Mouse (Mus musculus): Measurements from ENCODE around the gene Zfp983. TPM values are rescaled to one million over a fixed set of nuclear protein-coding genes. Genes with fewer than 3 reads are reported as not detected.

The Zfp983 gene
- 0.63 and 0.84 TPM in 2 replicates for polyA plus RNA-seq (2012; rRNA removed)

DNA sequence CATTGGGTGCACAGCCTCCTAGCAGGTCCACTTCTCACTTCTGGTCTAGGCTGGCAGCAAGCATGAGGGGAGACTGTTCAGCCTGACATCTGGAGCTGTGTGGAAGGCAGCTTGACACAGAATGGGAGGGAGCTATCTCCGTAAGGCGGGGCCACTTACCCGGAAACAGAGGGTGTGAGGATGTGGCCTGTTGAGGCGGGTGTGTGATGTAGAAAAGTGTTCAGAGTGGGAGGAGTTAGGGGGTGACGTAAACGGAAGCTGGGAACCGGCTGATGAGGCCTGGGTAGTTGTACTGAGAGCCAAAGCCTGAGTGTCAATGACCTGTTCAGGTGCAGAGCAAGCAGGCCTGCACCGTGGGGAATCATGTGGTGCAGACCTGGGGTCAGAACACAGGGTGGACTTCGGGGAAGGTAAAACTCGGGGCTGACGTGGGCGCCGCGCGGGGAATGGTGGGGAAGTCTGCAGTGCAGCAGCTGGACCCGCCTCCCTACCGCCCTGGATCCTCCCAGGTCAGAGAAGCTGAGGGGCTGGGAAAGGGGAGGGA is at the start of gene Zfp983:
Zfp983 (plus strand) TSS at position 261 of the 544 bp plus-strand sequence.

DNA sequence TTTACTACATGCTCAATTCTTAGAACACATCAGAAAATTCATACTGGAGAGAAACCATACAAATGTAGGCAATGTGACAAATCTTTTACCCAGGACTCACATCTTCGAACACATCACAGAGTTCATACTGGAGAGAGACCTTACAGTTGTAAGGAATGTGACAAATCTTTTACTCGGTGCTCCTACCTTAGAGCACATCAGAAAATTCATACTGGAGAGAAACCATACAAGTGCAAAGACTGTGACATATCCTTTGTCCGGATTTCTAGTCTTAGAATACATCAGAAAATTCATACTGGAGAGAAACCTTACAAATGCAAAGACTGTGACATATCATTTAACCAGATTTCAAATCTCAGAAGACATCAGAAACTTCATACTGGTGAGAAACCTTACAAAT is 41.1 kb downstream of the Zfp983 start, which contains the start of gene Gm10226:
Gm10226 (plus strand) TSS at position 301 of the 400 bp plus-strand sequence.

DNA sequence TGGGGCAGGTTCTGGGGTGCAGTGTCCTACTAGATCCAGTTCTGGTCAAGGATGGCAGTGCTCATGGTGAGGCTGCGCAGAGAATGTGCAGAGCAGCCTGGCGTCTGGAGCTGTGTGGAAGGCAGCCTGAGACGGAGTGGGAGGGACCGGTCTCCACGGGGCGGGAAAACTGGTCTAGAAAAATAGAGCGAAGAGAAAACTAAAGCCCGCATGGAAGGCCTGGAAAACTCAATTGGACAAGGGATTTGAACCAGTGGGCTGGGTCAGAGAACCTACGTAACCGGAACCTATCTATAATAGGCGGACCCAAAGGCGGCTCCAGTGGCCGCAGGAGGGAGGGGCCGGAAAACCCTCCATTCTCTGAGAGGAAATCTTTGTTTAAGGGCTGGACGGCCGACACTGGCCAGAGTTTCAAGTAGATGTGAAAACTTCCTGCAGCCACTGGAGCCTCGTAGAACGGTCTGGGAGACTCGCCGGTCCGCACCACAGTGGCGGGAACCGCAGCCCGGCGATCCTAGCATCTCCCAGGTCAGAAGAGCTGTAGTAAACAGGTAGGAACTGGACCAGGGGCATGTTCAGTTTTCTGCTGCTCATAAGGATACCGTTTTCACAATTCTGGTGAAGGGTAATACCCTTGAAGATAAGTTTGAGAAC is 57.0 kb downstream of the Zfp983 start, which contains the start of gene Zfp760:
Zfp760 (plus strand) TSS at position 399 of the 654 bp plus-strand sequence.

Other genes with a start within 250 kb of the Zfp983 start
- gene Zfp54, start 227.4 kb upstream of the Zfp983 start, polyA plus RNA-seq (2012; rRNA removed), result 0.98 and 1.2 TPM in 2 replicates
- 2.7 and 3.2 TPM in 2 replicates for gene Zfp51, start 200.2 kb upstream of the Zfp983 start, polyA plus RNA-seq (2012; rRNA removed)
- gene Zfp53, start 161.6 kb upstream of the Zfp983 start, polyA plus RNA-seq (2012; rRNA removed), result 1.5 and 1.8 TPM in 2 replicates
- 0.65 and 0.67 TPM in 2 replicates for gene Zfp52, start 115.1 kb upstream of the Zfp983 start, polyA plus RNA-seq (2012; rRNA removed)
- 4.3 TPM in 2 replicates for gene Zfp948, start 83.6 kb upstream of the Zfp983 start, polyA plus RNA-seq (2012; rRNA removed)
- gene Gm10226, start 41.2 kb downstream of the Zfp983 start, polyA plus RNA-seq (2012; rRNA removed), result 2.3 and 4.5 TPM in 2 replicates
- 4.1 and 4.5 TPM in 2 replicates for gene Zfp760, start 57.1 kb downstream of the Zfp983 start, polyA plus RNA-seq (2012; rRNA removed)
- 1.4 TPM in 2 replicates for gene Zfp229, start 80.2 kb downstream of the Zfp983 start, polyA plus RNA-seq (2012; rRNA removed)
- gene Zfp820, start 195.1 kb downstream of the Zfp983 start, polyA plus RNA-seq (2012; rRNA removed), result 0.78 and 0.79 TPM in 2 replicates